Mouse (Mus musculus) stomach, embryonic 15.5 days (tissue): ENCODE data around the gene Guk1. TPM values are rescaled to one million over a fixed set of nuclear protein-coding genes. Genes with fewer than 3 reads are reported as not detected.

Source experiments
- ATAC-seq: fragments of 200-750 bp; cut with Nextera tagmentation; 2 replicates; pipeline ENCODE4 v1.8.0; 2017; ENCODE audit warnings: low read depth, moderate number of reproducible peaks, moderate TSS enrichment; ENCODE audit not compliant: insufficient read depth, low FRiP score
- H3K27ac ChIP-seq: fragments of 300-500 bp; sonication (generic); 2 replicates; pipeline ENCODE4 v1.5.1; 2015; ENCODE audit warnings: mild to moderate bottlenecking, inconsistent platforms
- H3K27me3 ChIP-seq: fragments of 300-500 bp; sonication (generic); replicated peaks from 2 replicates; pipeline ENCODE4 v1.6.1; 2015; ENCODE audit warnings: inconsistent platforms
- H3K36me3 ChIP-seq: fragments of 300-500 bp; sonication (generic); 2 replicates; pipeline ENCODE4 v1.6.1; 2015; ENCODE audit warnings: inconsistent platforms
- H3K4me1 ChIP-seq: fragments of 300-500 bp; sonication (generic); 2 replicates; pipeline ENCODE4 v1.6.1; 2015; ENCODE audit warnings: inconsistent platforms
- H3K4me2 ChIP-seq: fragments of 300-500 bp; sonication (generic); 2 replicates; pipeline ENCODE4 v1.6.1; 2015; ENCODE audit warnings: mild to moderate bottlenecking, inconsistent platforms
- H3K4me3 ChIP-seq: fragments of 300-500 bp; sonication (generic); replicated peaks from 2 replicates; pipeline ENCODE4 v1.5.1; 2015; ENCODE audit warnings: inconsistent platforms
- H3K9ac ChIP-seq: fragments of 300-500 bp; sonication (generic); 2 replicates; pipeline ENCODE4 v1.6.1; 2015; ENCODE audit warnings: inconsistent platforms
- H3K9me3 ChIP-seq: fragments of 300-500 bp; sonication (generic); 2 replicates; pipeline ENCODE4 v1.6.1; 2016; ENCODE audit warnings: inconsistent platforms
- WGBS: fragments of 180-500 bp; shearing (Covaris S2); methylation state at CpG from one replicate; pipeline ENCODE4 v1.1.7; 2015; 5-methylcytosine and 5-hydroxymethylcytosine counted together
- polyA plus RNA-seq: library from polyadenylated mRNA; unstranded; fragments of >200 nt; fragmentation: Nextera tagmentation; extraction: Ambion mirVana; gene quantifications from 2 replicates; pipeline ENCODE4 v1.2.1, GENCODE M21; 2015

The Guk1 gene
- polyA plus RNA-seq, 1 experiment from 2014 or later, result 115 TPM

DNA sequence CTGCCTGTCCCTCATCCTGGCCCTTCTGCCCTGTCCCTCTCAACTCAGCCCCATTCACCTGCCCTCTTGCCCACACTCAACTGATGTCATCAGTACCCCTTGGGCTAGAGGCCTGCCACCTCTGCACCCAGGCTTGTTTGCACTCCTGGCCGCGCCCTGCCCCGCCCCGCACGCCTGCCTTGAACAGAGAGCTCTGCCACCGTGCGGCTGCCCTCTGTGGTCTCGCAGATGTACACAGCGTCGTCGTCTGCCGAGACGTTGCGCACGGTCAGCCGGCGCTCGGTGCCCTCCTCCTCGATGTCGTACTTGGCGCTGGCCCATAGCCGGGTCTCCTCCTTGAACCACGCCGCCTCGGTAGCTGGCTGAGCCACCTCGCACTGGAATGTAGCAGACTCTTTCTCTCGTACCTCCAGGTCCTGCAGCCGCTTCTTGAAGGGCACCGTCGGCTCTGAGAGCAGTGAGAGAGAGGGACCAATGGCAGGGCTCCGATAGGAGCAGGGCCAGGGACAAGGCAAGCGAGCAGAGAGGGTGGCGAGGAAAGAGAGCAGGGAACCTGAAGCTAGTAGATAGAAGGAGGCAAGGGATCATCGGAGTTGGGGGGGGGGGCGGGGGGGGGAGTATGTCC lies 57.5 kb downstream of the Guk1 start:
- Histone ChIP-seq H3K9ac (no peak overlapping the region), H3K4me3 (peak overlapping the region; percentile 5)
- ATAC-seq, result peak; percentile 40; the same call in 1 of the 2 replicates

More for the DNA sequence above, 57.5 kb downstream of the Guk1 start:
- no peaks in the 10 kb centered on the region for H3K36me3 ChIP-seq
- H3K4me1 ChIP-seq, result peaks cover 7% of the 10 kb centered on the region; the same call in 1 of the 2 replicates
- H3K9me3 ChIP-seq, result no peaks in the 10 kb centered on the region
- no peak overlapping the region for H3K27ac ChIP-seq
- 6% methylated on average over 35 of the region's 35 CpGs for whole genome bisulfite sequencing
- peaks cover 54% of the 10 kb centered on the region for H3K27me3 ChIP-seq
- H3K4me2 ChIP-seq, result peak overlapping the region; percentile 43

Other genes starting within 250 kb of the Guk1 start
- 42.0 and 45.8 TPM in 2 replicates for gene Hist3h2ba, start 243.3 kb downstream of the Guk1 start, polyA plus RNA-seq
- gene Hist3h2a, start 237.5 kb downstream of the Guk1 start, polyA plus RNA-seq, result 29.6 and 32.2 TPM in 2 replicates
- gene Trim17, start 237.5 kb downstream of the Guk1 start, polyA plus RNA-seq, result 0.19 and 0.28 TPM in 2 replicates
- gene Trim11, start 214.1 kb downstream of the Guk1 start, polyA plus RNA-seq, result 17.9 and 19.1 TPM in 2 replicates
- 0.73 and 0.80 TPM in 2 replicates for gene Obscn, start 55.8 kb downstream of the Guk1 start, polyA plus RNA-seq
- gene Iba57, start 28.5 kb downstream of the Guk1 start, polyA plus RNA-seq, result 6.2 and 7.7 TPM in 2 replicates
- gene Gjc2, start 9.0 kb downstream of the Guk1 start, polyA plus RNA-seq, result 1.2 and 1.7 TPM in 2 replicates
- 84.4 and 90.4 TPM in 2 replicates for gene Mrpl55, start 10.3 kb upstream of the Guk1 start, polyA plus RNA-seq
- gene 2310033P09Rik, start 16.1 kb upstream of the Guk1 start, polyA plus RNA-seq, result 27.7 and 29.2 TPM in 2 replicates
- 666 and 701 TPM in 2 replicates for gene Arf1, start 36.1 kb upstream of the Guk1 start, polyA plus RNA-seq
- 0.15 and 0.23 TPM in 2 replicates for gene Wnt3a, start 98.5 kb upstream of the Guk1 start, polyA plus RNA-seq
- gene Wnt9a, start 114.7 kb upstream of the Guk1 start, polyA plus RNA-seq, result 4.9 and 5.3 TPM in 2 replicates
- gene Prss38, start 183.4 kb upstream of the Guk1 start, polyA plus RNA-seq, result 0.10 TPM in 1 of 2 replicates, not detected in the other